In the genomic region with DNA sequence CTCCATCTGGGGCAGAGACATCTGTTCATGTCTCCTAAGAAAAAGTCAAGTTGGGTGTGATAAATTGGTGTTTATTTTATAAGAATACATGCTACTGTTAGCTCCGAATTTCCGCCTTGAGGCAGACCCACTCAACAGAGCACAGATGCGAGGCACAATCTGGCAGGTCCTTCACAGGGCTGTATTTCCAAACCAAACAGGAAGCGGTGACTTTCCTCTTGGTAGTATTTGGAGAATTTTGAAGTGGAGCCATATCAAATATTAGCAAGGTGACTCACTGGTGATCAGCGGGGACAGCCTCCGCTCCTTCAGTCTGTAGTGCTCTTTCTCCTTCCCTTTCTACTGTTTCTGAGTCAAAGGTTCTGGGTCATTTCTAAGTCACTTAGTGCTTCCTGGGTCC, we compare ENCODE assay signal across 9 mouse cellular contexts.
DNase-seq lines count a peak whose midpoint lies in the region; ATAC-seq and TF ChIP-seq lines count a peak whose summit lies in the region.
"Had no signal": no experiment of that assay in that cellular context is flagged by ENCODE, and none has a peak within 500 bp of the region (broad histone marks: within the 10 kb centered on the region; RNA-seq: fewer than 3 reads in every experiment).

No protein-coding gene starts in this region.

- H3K9ac ChIP-seq in kidney, postnatal 0 days (ENCODE audit: low read depth, low read length), result no peak overlapping the region
- H3K9ac ChIP-seq in heart, embryonic 12.5 days, result no peak overlapping the region
- H3K9ac ChIP-seq in lung, embryonic 16.5 days (ENCODE audit: low read length), result no peak overlapping the region
- H3K9ac ChIP-seq: embryonic facial prominence, embryonic 13.5 days had no signal

- no peak overlapping the region for H3K4me3 ChIP-seq in kidney, postnatal 0 days (replicated peaks; ENCODE audit: low read depth, low read length)
- H3K4me3 ChIP-seq in heart, embryonic 12.5 days, result no peak overlapping the region
- H3K4me3 ChIP-seq in lung, embryonic 16.5 days (ENCODE audit: low read length), result no peak overlapping the region
- H3K4me3 ChIP-seq: embryonic facial prominence, embryonic 13.5 days had no signal

- TF ChIP-seq CTCF in kidney, postnatal 0 days (IDR thresholded peaks at IDR 0.05; ENCODE audit: low read depth), result no peak
- TF ChIP-seq CTCF in Patski (IDR thresholded peaks at IDR 0.05), result no peak

- POLR2A ChIA-PET in Patski (lab: Charles Lee), result no interaction called here

- 61% methylated on average over 6 of the region's 6 CpGs for WGBS in kidney, postnatal 0 days
- 60% methylated on average over 6 of the region's 6 CpGs for WGBS in heart, embryonic 12.5 days
- WGBS in lung, embryonic 16.5 days, result 33% methylated on average over 6 of the region's 6 CpGs

- H3K27ac ChIP-seq in kidney, postnatal 0 days, result no peak overlapping the region
- no peak overlapping the region for H3K27ac ChIP-seq in heart, embryonic 12.5 days (ENCODE audit: poor library complexity, severe bottlenecking)
- peak overlapping the region; percentile 88 for H3K27ac ChIP-seq in lung, embryonic 16.5 days (ENCODE audit: low read length)
- H3K27ac ChIP-seq: embryonic facial prominence, embryonic 13.5 days had no signal

- no peaks in the 10 kb centered on the region for H3K36me3 ChIP-seq in kidney, postnatal 0 days (ENCODE audit: insufficient read depth, low read length)
- no peaks in the 10 kb centered on the region for H3K36me3 ChIP-seq in heart, embryonic 12.5 days
- H3K36me3 ChIP-seq in lung, embryonic 16.5 days (ENCODE audit: control insufficient read depth, insufficient read depth, low read length), result 0 out of 2 replicates have a peak, but pooled peaks cover 7% of the 10 kb centered on the region
- H3K36me3 ChIP-seq: embryonic facial prominence, embryonic 13.5 days had no signal

- ATAC-seq in kidney, postnatal 0 days (replicated peaks; ENCODE audit: low FRiP score, low read depth), result no peak
- ATAC-seq in Patski, result peak; percentile 87
- 0 out of 2 replicates have a peak, but pooled peaks have one; percentile 24 for ATAC-seq in heart, embryonic 12.5 days (ENCODE audit: insufficient number of reproducible peaks, low FRiP score)
- ATAC-seq in lung, embryonic 16.5 days (ENCODE audit: low read depth), result peak; percentile 85

- DNase-seq in kidney, postnatal 0 days (ENCODE audit: low spot score), result peak; percentile 59
- DNase-seq in kidney, adult 9 months, result no peak
- DNase-seq in Patski (ENCODE audit: low read depth, low spot score), result no peak
- DNase-seq in adrenal gland, postnatal 4 days (ENCODE audit: low spot score in 2 of 2), result no peak
- no peak for DNase-seq in gastrocnemius, postnatal 4 days (ENCODE audit: low spot score in 2 of 2)
- no peak for DNase-seq in thymus, adult 18-20 months

- no peaks in the 10 kb centered on the region for H3K27me3 ChIP-seq in kidney, postnatal 0 days (ENCODE audit: insufficient read depth, low read length)
- no peaks in the 10 kb centered on the region for H3K27me3 ChIP-seq in Patski
- H3K27me3 ChIP-seq in heart, embryonic 12.5 days (replicated peaks), result peaks cover 7% of the 10 kb centered on the region; the same call in 1 of the 2 replicates
- H3K27me3 ChIP-seq in lung, embryonic 16.5 days (ENCODE audit: control insufficient read depth, insufficient read depth, low read depth, low read length), result no peaks in the 10 kb centered on the region

- peaks cover 5% of the 10 kb centered on the region; the same call in 1 of the 2 replicates for H3K4me1 ChIP-seq in kidney, postnatal 0 days (replicated peaks; ENCODE audit: insufficient read depth, low read length)
- peaks cover 28% of the 10 kb centered on the region for H3K4me1 ChIP-seq in heart, embryonic 12.5 days (replicated peaks)
- peaks cover 39% of the 10 kb centered on the region for H3K4me1 ChIP-seq in lung, embryonic 16.5 days (replicated peaks; ENCODE audit: control insufficient read depth, insufficient read depth, low read length)

- no peaks in the 10 kb centered on the region for H3K9me3 ChIP-seq in kidney, postnatal 0 days (replicated peaks; ENCODE audit: low read length)
- no peaks in the 10 kb centered on the region for H3K9me3 ChIP-seq in heart, embryonic 12.5 days (replicated peaks)
- no peaks in the 10 kb centered on the region for H3K9me3 ChIP-seq in lung, embryonic 16.5 days (ENCODE audit: control insufficient read depth, low read length)
- H3K9me3 ChIP-seq: embryonic facial prominence, embryonic 13.5 days had no signal

- H3K4me2 ChIP-seq in kidney, postnatal 0 days (ENCODE audit: low read length), result no peak overlapping the region
- no peak overlapping the region for H3K4me2 ChIP-seq in heart, embryonic 12.5 days
- H3K4me2 ChIP-seq in lung, embryonic 16.5 days (ENCODE audit: low read depth, low read length), result peak overlapping the region; percentile 31
- H3K4me2 ChIP-seq: embryonic facial prominence, embryonic 13.5 days had no signal

- in situ Hi-C loops in Patski (cut with MboI; ENCODE audit: low pct_unique_long_range_greater_than_20kb), result loop anchor here (5.0 to 25.0 kb wide), 2 partner anchors 95 to 1635 kb away; a partner anchor contains a TSS

- CTCF ChIA-PET in Patski (lab: Charles Lee), result no interaction called here
